Mouse (Mus musculus): ENCODE measurements around the gene Gcdh. TPM values are rescaled to one million over a fixed set of nuclear protein-coding genes. Genes with fewer than 3 reads are reported as not detected.

Gcdh gene
- polyA plus RNA-seq, 1 experiment from 2014 or later = 27.1 TPM

DNA sequence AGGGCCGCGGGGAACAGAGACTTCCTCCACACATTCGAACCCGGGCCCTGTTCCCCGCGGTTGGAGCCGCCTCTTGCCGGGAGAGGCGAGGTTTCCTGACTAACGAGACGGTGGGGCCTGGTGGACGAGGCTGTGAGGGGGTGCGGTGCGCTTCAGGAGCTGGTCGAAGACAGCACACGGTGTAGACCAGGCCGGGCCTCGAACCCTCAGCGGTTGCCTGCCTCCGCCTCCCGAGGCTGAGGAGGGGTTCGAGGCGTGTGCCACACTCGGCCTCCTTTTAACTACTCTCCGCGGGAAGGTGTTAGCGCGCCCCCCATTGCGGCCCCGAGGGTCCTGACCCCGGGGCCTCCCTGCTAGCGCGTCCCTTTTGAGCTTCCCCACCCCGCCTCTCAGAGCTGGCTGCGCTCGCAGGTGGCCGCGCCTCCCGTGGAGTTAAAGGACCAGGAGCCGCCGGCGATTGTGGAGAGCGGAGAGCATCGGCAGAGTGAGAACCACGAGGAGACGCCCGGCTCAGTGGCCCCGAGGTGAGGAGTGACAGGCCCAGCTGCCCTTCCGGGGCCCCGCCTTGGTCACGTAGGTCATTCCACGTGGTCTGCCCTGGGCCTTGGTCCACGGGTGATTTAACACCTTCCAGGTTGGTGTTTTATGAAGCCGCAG is 21.3 kb downstream of the Gcdh start:
- DNase-seq (ENCODE audit: low spot score) = peak; percentile 46

DNA sequence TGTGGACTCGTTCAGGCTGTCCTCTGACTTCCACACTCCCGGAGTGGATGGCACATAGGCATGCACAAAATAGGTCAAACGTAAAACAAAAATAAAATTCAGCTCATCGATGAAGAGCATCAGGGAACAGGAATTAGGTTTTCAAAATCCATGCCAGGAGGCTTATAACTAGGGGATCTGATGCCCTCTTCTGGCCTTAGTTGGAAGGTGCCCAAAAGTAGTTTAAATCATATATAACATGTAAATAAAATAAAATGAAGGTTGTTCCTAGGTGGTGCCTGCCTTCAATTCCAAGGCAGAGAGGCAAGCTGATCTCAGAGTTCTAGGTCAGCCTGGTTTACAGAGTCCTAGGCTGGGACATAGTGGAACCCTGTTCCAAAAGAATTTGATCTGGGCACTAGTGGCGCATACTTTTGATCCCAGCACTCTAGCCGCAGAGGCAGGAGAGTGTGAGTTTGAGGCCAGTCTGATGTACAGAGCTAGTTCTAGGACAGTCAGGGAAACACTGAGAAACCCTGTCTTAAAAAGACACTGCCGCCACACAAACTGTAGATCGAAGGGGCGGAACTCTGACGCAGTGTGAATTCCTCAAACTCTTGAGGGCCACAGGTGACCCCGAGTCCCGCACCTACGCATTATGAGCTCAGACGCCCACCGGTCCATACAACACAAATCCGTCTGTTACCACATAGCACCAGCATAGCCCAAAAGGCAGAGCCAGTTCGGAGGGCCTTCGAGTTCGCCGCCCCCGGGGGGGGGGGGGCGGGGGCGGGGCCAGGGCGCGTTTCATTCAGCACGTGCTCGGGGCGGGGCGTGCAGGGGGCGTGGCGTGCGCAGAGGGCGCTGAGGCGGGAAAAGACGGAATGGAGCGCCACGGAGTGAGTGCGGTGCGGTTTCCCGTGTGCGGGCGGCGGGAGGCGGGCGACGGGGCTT is 22.1 kb downstream of the Gcdh start, which contains the start of gene Syce2:
Gene Syce2, plus strand, starts transcription at position 736 of the 933 bp plus-strand sequence.
- peak; percentile 84 for DNase-seq (ENCODE audit: low spot score)

DNA sequence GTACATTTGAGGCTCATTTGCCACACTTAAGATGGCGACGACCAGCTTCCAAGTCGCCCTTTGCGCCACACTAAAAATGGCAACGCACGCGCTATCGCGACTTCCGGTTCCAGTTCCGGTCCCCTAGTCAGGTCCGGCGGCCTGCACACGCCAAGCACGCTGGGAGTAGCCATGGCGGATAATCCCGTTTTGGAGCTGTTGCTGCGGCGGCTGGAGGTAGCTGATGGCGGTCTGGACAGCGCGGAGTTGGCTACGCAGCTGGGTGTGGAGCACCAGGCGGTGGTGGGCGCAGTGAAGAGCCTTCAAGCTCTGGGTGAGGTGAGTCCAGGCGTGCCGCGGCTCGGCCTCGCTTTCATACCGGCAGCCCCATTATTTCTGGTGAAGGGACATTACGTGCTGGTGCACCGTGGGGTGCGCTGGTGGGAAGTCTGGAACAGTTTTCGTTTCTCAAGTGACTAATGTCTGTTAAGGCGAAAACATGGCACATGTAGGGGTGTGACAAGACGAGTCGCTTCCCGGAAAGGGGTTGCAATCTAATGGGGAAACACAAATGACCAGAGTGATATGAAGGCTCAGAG is 36.8 kb downstream of the Gcdh start, which contains the start of gene Farsa:
Gene Farsa, plus strand, starts transcription at position 126 of the 578 bp plus-strand sequence.
- DNase-seq (ENCODE audit: low spot score) = peak; percentile 91

DNA sequence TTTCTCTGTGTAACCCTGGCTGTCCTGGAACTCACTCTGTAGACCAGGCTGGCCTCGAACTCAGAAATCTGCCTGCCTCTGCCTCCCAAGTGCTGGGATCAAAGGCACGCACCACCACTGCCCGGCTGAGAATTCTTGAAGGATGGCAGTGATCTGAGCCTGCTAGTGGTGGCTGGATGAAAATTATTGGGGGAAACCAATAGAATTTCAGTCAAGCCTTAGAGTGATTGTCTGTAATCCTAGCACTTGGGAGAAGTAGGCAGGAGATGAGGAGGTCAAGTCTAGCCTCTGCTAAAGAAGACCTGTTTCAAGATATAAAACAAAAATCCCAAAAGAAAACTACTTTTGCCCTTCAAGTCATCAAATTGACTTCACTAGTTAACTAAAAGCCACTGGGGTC is 37.3 kb downstream of the Gcdh start:
- DNase-seq (ENCODE audit: low spot score) = no peak

DNA sequence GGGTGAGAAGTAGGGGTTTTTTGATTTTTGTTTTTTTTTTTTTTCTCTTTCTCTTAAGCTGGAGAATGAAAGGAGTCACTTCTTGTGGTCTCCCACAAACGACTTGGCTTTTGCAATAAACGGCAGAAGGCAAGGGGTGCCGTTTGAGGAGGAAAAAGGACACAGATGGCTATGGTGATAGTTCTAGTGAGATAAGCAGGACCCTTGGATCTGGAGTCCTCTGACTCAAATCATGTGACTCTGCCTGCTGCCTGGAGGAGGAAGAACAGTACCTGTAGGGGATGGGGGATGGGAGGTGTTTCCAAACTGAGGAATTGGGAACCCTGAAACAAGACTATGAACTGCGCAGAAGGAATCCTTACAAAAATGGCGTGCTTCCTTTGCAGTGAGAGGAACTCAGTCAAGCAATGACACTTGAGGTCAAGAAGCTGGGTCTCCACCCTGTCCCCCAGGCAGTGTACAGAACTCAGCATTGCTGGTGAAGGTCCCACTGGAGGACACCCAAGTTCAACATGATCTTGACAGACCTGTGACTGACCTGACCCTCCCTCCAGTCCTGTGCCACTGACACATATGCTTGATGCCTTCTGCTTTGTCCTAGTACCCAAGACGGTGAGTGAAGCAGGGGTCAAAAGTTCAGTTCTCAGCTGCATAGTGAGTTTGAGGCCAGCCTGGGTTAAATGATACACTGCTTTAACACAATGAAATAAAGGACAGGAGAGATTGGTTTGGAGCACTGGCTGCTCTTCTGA is 45.9 kb downstream of the Gcdh start:
- DNase-seq (ENCODE audit: low spot score) = peak; percentile 68

DNA sequence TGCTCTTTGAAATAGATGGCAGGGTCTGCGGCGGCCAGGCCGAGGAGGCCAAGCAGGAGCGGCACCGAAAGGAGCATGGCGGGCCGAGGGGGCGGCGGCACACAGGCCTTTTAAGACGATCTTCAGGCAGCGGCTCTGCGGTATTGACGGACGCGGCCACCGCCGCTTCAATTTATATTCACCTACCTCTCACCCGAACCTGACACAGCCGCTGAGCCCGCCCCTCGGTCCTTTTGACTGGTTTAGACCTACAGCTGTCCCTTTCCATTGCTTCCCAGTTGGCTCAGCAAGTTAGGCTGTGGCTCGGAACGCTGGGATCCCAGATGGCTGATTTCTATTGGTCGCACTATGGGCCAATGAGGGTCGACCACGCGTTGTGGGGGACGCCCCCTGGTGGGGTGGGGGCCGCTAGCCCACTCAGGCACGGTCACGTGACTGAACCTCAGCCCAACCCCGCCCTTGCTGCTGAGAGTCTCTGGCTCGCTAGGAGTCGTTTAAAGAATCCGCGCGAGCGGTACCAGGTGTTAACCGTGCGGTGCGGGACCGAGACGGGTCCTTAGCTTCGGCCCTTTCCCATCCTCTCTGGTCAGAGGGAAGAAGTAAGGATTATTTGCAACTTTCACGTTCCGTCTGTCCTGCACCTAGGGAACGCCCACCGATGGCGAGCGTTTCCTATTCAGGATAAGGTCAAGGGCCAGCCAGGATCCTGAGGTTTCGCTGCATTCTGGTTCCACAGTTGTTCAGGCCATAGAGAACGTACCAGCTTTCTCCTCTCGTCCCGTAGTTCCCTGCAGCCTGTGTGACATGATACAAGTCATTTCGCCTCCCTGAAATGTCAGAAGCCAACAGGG is 46.8 kb downstream of the Gcdh start, which contains the start of gene Calr:
Gene Calr, minus strand, starts transcription at position 213 of the 851 bp plus-strand sequence.
- DNase-seq (ENCODE audit: low spot score) = peak; percentile 100

DNA sequence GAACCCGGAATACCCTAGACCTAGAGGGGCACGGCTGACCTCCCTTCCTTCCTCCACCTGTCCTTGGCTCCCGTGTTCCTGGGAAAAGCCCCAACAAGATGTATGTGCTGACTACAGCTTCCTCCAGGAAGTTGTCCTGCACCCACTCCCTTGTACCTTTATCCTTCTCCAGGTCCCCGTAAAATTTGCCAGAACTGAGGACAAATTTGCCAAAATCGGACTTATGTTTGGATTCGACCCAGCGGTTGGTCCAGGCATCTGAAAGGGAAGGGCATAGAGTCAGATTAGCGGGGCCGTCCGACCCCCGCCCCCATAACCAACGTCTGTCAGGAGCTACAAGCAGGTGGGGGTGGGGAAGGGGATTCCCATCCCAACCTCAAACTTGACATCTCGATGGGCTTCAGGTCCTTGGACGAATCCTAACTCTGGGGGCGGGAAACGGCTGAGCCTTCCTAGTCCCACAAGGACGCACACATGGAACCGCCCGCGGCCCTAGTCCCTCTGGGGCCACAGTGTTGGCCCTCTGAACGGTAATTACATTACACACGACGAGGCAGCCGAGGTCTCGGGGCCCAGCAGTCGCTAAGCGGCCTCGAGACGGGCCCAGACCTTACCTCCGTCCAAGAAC is 47.5 kb downstream of the Gcdh start:
- peak; percentile 9 for DNase-seq (ENCODE audit: low spot score)

DNA sequence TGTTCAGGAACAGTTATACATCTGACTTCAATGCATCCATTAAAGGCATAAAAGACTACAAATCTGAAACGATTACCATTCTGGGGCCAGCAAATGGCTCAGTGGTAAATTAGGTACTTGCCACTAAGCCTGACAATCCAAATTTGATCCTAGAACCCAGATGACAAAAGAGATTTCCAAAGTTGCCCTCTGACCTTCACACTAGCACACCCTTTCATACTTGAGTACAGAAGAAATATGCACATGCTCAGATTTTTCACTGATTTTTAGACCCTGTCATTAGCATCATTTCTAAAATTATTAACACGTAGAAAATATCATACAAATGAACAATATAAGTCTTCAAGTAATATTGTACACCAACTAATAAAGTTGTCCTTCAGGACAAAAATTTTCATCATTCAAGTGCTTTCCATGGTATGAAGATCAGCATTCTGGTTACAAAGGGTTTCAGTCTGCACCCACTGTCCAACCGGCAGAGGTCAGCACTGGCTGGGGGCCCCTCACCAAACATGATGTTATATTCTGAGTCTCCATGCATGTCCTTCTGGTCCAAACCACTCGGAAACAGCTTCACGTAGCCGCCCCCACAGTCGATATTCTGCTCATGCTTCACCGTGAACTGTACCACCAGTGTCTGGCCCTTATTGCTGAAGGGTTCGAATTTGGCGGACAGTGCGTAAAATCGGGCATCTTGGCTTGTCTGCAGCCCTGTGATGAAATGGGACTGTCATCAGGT is 48.2 kb downstream of the Gcdh start:
- DNase-seq (ENCODE audit: low spot score) = no peak

DNA sequence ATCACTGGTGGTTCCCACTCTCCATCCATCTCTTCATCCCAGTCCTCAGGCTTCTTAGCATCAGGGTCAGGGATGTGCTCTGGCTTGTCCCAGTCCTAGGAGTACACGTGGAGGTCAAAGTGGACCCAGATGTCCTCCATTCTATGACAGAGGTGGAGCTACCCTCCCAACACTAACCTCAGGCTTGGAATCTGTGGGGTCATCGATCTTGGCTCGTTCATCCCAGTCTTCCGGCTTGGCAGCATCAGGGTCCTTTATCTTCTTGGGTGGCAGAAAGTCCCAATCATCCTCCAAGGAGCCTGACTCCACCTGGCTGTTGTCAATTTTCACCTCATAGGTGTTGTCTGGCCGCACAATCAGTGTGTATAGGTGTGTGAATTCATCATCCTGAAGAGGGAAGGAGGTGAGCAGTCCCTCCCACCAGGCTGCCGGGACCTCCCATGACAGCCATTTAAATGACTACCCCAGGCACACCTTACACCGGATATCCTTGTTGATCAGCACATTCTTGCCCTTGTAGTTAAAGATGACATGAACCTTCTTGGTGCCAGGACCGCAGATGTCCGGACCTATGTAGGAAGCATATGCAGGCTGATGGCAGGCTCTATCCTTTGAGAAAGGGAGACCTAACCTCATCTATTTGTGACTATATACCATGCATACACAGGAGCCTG is 49.2 kb downstream of the Gcdh start:
- DNase-seq (ENCODE audit: low spot score) = no peak

DNA sequence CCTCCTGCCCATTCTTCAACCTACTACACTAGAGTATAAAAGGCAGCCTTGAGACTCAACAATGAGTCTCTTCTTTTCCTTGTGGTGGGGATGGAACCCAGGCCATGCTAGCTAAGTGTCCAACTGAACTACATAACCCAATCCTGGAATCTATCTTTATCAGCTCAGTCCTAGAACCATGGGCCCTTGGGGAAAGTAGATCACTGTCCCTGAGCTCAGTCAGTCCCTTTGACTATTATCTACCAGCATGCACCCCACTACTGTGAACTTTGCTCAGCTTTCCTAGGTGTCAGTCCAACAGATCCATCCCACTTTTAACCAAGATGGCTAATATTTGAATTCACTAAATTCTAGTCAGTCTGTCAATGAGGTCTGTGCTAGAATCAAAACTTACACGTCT is 52.2 kb downstream of the Gcdh start:
- no peak for DNase-seq (ENCODE audit: low spot score)

DNA sequence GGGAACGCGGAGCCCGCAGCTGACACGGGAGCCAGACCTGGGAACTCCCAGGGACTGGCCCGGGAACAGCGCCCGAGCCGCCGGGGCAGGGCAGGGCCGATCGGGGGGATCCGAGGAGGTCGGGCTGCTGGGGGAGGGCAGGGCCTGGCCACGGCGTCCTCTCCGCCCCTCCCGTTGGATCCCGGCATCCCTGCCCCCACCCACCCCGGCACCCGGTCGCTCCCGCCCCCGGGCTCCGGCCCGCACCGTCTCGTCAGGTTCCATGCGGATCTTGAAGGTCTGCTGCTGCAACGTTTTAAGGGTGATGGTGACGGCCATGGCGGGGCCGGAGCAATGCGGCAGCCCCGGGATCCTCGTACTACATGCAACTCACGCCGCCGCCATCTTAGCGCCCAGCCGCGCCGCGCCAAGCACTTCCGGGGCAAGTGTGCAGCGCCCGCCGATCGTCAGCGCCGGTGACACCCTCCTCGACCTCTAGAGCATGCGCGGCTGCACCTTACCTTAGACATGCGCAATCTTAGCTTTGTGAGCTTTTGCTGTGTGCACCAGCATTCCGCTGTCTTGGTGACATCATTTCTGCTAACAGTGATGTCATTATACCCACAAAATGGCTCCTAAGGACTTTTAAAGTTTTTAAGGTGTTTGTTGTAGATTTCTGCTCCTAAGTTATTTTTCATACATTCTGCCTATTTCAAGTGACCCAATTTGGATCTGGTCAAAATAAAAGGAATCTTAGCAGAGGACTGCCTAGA is 53.3 kb downstream of the Gcdh start, which contains the start of gene Rad23a:
Gene Rad23a, minus strand, starts transcription at position 418 of the 752 bp plus-strand sequence.
- peak; percentile 95 for DNase-seq (ENCODE audit: low spot score)

DNA sequence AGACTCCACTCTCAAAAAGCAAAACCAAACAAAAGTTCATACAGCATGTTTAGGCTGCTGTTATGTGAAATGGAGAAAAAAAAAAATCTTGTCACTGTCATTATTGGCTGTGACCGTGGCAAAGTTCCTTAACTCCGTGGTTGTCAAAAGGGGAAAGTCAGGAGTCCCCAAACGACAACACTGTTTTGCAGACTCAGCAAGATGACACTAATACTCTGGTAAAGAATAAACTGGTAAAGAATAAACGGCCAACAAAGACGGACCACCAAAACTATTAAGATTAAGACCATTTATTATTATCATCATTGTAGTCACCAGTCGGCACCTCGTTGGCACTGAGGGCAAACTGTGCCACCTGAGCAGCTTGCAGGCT is 53.9 kb downstream of the Gcdh start:
- no peak for DNase-seq (ENCODE audit: low spot score)

DNA sequence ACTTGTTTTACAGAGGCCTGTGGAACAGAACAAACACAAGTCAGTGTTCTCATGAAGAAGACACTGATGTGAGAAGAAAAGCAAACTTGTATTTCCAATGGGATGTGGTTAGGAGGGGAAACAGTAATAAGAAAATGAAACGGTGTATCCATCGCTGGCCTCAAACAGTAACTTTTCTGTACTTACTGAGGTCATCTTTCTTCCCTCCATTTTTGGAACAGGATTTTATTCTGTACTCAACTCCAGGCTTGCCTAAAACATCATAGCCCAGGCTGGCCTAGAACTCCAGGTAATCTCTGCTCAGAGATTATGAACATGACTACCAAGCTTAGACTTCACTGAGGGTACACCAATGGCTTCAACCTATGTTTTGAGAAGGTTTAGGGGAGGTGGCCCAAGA is 54.3 kb downstream of the Gcdh start:
- no peak for DNase-seq (ENCODE audit: low spot score)

DNA sequence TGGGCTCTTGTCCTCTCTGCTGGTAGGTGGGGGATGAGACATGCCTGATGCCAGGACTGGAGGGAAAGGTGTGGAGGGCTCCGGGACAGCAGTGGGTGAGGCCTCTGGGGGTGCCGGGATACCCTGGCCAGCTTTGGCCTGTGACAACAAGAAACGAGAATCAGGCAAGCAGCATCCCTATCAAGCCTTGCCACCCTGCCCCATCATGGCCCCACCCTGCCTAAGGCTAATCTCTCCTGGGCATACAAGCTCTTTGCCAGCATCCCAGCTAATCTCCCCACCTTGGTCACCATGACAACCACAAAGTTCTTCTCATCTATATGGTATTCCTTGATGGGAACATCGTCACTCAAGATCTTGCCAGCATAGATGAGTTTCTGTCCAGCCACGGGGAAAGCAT is 55.2 kb downstream of the Gcdh start:
- DNase-seq (ENCODE audit: low spot score) = no peak

DNA sequence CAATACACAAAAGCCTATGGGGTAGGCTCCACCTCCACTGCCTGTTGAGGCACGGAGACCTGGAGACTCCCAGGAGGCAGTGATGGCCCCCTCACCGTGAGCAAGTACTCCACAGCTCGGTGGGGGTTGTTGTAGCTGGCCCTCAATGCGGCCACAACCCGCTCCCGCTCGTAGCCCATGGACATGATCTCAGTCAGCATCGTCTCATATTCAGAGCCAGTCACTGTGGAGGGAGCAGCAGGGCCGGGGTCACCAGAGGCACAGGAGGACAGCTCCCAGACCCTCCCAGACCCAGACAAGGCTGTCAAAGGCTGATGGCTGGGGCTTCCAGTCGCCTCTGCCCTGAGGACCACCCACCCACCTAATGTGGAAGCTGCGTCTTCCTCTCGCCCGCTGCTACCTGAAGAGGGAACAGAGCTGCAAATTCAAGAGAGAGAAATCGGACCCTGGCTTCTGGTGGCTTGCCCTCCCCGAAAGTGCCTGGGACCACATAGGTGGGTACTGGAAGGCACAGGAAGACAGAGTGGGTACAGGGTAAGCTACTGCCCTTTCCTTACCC is 55.7 kb downstream of the Gcdh start:
- no peak for DNase-seq (ENCODE audit: low spot score)

DNA sequence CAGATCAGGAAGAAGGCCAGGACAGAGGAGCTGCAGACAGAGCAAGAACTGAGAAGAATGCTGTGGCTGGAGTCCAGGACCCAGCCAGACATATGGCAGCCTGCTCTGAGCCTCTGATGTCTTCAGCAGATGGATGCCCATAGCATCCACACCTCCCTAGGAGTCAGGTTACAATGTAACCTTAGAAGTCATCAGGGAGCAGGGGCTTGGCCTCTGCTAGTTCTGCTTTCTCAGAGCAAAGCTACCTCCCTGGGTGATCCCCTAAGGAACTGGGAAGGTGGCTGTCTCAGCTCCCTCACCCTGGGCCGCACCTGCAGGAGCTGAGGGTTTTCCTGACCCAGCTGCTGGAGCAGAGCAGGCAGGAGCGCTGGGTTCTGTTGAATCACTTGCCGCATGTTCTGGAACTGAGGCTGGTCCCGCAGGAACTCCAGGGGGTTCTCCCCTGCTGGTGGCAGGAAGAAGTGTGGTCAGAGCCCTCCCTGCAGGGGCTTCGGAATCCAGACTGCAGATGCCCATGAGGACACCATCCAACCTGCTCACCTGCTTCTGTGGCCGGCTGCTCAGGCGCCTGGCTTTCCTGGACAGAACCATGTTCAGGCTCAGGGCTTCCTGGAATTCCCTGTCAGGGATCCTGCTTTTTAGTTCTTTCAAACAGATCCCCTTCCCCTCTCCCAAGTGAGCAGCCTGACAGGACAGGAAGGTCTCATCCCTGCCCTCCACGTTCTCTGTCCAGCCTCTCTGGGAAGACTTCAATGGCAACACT is 56.4 kb downstream of the Gcdh start:
- no peak for DNase-seq (ENCODE audit: low spot score)

Measured in thymus, postnatal 0 days (tissue).